Mouse (Mus musculus) cerebellum, postnatal 10 days (tissue): ENCODE results near the gene Sh3gl2.

Source experiments
- DNase-seq, 2 experiments: peaks; one replicate each; pipeline ENCODE4 v3.0.0; 2021; ENCODE audit warnings: mixed read lengths in 2 of 2

Sh3gl2 gene

DNA sequence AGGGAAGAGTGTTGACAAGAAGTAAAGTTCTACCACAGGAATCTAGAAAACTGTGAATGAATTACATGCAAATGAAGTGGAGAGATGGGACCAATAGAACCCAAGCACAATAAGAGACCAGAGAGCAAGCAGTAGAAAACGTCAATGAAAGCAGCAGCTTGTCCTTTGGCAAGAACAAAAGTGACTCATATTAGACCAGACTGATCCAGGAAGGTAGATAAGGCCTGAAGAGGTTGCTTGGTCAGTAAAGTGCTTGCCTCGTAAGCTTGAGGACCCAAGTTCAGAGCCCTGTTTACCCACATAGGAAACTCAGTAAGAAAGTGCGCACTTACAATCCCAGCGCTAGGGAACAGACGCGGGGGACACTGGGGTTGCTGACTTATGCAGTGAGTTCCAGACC, 215.5 kb downstream of the Sh3gl2 start:
- DNase-seq: no peak

DNA sequence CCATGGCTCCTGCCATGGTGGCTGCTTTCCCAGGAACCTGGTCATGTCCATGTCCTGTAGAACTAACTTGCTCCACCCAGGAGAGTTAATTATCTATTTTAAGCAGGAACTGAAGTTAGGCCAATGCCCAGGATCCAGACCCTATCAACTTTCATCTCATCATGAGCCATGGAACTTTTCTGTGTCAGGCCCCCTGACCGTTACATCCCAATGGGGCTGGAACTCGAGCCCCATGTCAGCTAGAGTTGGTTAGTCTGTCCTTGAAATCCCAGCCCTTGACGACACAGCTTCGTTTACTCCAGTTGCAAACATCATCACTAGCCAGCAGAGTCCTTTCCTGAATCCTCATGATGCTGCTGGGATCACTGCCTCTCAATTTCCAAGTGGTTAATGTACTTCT, 221.3 kb downstream of the Sh3gl2 start:
- DNase-seq: no peak

DNA sequence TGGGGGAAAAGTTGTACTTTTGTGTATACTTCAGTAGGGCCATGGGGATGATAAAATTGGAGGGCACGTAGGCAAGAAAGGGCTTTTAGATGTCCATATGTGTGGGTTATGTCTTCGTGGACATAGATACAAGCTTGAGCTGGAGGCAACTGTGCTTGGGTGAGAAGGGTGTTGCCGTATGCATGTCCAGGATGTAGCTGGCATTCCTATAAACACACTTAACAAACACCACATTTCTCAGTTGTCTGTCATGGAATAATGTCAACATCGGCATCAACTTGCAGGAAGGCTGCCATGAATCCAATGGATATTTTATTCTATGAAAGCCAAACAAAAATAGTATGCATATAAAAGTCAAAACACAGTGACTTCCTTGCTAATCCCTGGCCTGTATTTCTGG, 227.9 kb downstream of the Sh3gl2 start:
- no peak for DNase-seq

DNA sequence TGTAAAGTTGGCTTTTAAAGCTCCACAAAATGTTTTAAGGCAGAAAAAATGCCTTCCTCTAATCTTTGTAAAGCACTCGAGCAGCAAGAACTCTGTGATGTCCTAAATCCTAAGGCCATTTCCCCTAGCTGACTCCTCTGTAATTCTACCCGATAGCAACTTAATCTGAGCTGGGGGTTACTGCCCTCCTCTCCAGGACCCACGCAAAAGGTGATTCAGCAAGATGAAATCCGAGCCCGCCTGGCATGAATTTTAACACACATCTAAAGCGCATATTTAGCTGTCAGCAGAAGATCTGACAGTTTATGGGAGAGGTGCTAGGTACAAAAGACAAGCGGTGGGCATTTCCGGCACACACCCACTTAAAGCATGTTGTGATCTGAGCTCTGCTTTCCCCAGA, 229.8 kb downstream of the Sh3gl2 start:
- no peak for DNase-seq

DNA sequence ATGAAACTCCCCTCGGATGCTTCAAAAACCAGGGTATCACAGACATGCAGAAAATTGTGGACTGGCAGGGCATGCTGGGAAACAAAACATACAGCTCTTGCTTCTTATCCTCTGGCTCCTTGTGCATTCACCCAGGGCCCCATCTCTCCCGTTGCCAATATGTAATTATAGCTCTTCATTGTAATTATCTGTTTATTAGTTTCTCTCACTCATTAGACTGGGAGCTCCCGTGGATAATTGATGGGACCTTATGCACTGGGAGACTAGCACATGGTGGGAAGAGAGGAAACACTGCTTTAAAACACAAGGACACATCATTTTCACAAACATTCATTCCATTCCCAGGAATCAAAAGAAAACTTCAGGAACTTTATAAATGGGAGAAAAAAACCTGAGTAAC, 233.9 kb downstream of the Sh3gl2 start:
- no peak for DNase-seq

DNA sequence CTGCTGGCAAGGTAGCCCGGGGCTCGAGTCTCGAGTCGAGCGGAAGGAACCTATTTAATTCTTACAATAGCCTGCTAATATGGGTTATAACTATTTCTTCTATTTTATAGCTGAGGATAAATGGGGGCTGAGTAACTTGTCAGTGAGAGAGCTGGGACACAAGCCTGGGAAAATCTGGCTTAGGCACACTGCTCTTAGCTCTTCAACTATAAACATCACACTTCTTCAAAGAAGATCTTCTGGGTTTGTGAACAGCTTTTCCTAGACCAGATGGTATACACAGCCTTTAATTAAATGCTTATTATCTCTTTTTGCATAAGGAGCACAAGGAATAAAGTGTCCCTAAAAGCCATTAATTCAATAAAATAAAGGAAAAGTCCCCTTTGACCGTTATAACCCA, 278.7 kb downstream of the Sh3gl2 start:
- DNase-seq: no peak

DNA sequence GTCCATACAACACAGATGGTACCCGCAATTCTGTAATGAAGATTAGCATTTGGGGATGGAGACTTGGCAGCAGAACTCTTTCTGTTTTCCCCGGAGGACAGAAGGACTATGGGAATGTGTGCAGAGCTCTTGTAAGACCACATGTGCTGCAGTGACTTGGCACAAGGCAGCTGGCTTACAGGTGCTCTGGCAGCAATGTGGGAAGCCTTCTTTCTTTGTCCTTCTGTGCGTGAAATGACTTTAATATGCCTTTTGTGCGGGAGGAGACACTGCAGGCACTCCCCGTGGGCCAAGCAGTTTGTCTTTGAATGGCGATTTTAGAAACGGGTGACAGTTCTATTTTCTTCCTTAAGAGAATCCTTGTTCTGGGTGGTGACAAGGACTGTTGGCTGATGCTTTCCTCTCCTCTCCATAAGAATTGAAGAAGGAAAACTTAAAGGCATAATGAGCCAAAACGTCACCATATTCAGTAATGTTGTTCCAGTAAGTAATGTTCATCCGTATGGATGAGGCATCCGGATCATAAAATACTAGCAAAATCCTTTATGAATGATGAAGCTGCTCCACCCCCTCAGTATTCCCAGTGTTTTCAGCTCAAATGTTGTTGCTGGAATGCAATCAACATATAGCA, 281.5 kb downstream of the Sh3gl2 start:
- peak; percentile 29 to 43 for DNase-seq

DNA sequence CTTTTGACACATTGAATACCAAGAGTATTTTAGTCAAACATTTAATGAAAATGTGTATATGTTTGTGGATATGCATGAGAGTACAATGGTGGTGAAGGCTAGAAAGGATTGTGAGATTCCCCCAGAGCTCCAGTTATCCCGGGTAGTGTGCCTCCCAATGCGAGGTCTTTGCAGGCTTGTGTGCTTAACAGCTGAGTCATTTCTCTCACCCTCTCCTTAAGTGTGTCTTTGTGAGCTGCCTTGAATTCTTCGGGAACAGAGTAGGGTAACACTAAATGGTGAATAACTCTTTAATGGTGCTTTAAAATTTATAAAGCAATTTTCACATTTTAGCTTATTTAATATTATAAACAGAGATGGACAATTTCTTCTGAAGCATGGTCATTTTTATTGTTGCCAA, 300.8 kb downstream of the Sh3gl2 start:
- no peak for DNase-seq

DNA sequence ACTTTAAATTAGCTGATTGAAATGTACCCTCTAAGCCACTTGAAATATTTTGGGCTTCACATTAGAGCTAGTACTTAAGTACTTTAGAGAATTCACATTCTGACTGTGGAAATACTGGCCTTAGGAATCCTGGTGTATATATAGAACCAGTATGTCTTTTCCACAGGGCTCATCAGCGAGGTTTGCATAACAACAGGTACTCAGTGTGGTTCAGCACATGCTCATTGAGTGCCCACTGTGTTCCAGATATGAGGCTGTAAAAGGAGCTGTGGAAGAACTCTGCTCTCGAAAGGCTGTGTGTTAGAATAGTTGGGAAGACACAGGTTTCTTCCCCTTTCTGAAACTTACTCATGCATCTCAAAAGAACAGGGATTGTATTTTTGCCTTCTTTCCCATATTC, 302.1 kb downstream of the Sh3gl2 start:
- DNase-seq: no peak

DNA sequence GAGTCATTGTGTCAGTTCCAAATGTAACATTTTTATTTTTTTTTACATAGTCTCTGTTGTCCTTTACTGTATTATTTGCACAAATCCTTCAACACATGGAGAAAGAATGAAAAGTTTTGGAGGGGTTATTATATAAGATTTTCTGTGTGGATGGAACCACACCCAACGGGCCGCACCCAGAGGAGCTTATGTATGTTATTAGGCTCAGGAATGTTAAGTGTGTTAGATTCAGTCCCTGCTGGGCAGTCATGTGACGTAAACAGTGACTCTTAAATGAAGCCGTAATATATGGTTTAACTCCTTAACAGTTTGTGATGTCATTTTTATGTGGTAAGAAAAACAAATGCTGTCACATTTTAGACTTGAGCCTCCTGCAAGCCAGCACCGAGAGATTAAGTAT, 302.6 kb downstream of the Sh3gl2 start:
- no peak for DNase-seq

DNA sequence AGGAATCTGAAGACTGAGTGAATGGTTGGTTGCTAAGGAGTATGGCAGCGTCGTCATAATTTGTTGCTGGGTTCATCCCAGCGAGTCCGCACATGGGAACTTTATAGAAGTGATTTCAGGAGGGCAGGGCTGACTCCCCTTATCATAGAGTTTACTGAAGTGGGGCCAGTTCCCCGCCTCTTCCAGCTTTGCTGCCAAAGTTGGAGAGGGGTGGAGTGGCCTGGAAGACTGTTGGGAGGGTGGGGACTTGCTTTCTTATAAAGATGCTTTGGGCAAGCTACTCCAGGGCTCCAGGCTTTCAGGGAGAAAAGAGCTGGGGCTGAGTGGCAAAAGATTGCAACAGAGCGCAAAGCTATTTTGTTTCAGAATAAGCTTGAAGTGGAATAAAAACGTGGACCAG, 308.4 kb downstream of the Sh3gl2 start:
- DNase-seq: peak; percentile 11 to 22

DNA sequence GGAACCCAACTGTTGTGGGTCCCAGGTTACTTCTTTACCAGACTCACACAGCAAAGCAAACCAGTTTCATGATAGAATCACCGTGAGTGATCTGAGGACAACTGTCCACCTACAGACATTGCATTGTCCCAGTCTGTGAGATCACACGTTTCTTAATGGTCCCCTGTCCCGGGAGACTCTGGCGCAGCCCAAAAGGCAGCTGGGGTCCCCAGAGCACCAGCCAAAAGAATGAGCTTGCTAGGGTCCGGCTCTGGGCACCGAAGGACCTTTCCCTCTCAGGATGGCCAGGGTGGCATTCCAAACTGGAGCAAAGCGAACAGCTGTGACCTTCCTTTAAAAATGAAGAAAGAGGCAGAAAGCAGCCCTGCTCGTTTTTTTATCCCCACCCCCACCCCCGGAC, 308.9 kb downstream of the Sh3gl2 start, which contains the start of gene Adamtsl1:
Gene Adamtsl1 (plus strand): TSS at position 381 of the 400 bp plus-strand sequence.
- DNase-seq: no peak

DNA sequence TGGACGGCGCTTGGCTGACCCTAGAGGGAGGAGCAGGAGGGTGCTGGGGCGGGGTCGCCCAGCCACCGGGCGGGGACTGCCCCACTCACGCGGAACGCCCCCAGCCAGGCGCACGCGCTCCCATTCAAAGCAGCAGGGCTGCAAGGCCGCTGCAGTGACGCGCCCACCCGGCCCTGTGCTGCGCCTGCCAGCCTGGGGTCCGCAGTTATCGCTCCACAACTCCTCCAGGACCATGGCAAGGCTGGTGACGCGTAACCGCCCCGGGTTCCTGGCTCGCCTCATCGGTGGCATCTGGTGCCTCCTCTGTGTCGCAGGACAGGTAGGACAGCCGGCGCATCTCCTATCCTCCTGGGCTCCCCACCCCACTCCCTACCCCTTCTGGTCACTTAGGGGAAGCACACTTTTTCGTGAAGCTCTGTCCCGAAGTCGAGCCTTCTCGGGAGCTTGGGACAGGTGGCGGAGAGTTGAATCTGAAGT, 309.3 kb downstream of the Sh3gl2 start:
- peak; percentile 73 to 74 for DNase-seq

DNA sequence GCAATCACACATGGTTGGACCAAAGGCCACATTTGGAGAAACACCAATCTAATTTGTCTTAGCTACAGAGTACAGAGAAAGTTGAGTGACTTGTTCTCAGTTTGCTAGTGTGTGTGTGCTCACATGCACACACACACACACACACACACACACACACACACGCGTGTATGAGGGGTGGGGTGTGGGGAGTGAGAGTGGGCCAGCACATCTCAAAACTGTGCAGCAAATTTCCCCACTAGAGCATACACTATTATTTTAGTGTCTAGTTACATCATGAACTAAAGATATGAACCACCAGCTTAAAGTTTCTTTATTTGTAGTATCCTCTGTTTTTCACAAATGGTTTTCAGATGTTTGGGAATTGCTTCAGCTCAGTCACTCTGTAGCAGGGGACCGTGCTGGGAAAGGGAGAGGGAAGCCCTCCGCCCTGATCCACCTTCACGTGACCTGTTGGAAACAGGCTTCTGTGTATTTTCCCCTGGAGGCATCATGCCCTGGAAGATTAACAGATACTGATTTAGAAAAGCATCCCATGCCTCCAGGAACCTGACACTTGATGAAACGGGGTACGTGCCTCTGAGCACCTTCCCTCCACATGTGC, 322.1 kb downstream of the Sh3gl2 start:
- DNase-seq: no peak

DNA sequence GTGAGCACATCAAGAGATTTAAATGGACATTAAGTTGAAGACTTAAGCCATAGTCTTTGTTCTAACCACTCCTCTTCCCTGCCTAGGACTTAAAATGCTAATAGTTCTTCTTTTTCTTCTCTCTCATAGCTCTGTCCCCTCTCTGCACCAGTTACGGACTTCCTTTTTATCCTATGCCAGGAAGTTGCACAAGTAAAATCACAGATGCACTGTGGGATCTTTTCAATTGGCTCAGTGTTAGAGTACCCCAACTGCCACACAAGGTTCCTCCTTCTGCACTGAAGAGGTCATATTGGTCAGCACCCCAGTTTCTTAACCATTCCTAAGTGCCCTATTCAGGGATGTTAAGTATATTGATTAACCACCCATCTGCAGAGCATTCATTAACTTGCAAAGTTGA, 324.9 kb downstream of the Sh3gl2 start:
- DNase-seq: no peak

DNA sequence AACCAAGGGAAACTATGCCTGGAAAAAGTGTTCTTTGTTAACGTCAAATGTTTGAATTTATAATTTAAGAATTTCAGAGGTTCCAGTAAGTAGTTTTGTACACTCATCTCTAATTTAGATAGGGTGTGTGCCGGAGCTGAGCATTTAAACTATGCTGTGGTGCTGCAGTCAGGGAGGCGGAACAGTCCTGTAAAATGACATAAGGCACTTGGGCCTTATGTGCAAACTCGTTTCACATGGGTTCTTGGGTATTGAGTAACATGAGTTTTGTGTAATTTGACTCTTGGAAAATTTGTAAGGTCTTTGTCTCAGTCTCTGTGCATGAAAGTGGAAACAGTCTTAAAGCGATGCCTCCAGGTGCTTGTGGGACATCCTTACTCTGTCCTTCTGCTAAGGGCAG, 334.8 kb downstream of the Sh3gl2 start:
- DNase-seq: no peak

DNA sequence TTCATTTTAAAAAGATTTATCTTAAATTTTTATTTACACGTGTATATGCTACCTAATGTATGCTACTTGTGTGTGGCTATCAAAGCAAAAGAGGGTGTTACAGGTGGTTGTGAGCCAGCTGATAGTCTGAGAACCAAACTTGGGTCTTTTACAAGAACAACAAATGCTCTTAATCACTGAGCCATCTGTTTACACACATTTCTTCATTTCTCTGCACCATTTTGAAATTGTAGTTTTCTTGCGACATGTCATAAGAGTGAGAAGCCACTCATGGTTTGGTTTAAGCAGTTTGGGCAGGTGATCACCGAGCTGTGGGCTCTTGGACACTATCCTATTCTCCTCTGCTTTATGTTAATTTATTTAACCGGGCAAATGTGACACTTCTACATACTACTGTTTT, 338.3 kb downstream of the Sh3gl2 start:
- no peak for DNase-seq

DNA sequence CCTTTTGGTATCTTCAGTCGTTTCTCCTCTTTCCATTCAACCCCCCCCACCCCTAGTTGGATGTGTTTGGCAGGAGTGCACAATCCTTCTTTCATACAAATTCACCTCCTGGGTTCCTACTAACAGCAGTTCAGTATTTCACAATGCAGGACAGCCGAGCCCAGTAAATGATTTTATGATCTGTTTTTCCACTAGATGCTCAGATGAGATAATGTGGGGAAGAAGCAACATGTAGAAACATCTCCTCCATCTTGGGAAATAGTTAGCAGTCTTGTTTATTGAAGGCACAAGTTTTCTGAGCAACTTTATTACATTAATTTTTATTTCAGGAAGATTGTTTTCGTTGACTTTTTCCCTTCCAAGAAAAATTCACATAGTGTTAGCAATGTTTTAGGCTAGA, 349.8 kb downstream of the Sh3gl2 start:
- no peak for DNase-seq

DNA sequence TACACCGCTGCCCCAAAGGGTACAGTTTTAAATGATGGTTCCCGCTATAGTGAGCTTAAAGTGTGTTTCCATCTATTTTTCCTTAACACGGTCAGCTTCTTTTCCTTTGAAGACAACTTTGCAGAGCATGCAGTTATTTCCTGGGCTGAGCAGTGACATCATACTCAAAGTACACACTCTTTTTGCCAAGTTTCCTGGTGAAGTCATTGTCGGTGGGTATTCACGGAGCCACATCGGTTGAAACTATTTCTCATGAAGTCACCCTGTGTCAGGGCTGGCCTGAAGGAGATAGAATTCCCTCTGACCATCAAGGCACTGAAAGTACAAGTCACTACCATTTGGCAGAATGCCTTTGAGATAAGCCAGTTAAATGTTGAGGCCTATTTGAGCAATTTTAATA, 354.8 kb downstream of the Sh3gl2 start:
- DNase-seq: no peak

DNA sequence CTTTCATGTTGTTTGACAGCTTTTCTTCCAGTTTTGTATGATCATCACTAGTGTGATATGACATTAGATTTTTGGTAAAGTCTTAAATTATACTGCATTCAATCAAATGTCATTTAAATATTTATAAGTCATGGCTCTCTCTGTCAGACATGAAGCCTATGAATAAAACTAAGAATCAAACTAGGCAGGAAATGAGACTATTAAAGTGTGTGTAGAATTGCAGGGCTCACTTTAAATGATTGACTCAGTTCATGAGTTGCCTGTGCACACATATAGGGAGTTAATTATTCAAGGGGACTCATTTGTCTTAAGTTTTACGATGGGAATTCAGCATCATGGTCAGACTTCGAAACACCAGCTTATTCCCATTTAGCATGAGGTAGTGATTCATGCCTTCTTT, 380.5 kb downstream of the Sh3gl2 start:
- no peak for DNase-seq

DNA sequence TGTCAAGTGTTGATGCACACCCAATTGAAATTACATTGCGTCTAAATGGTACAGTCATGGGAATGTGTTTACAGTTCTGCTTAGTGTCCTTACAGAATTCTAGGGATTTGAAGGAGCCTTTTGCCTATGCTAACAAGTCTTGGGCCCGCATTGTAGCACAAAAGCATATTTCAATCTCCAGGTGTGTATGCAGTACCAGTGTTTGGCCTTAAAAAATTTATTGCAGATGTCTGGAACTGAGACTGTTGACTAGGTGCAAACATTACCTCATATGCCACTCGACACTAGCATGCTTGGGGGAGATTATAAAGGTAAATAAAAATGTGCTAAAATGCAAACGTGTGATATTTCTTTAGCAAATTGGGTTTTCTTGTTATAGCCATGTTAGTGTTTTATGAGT, 384.0 kb downstream of the Sh3gl2 start:
- DNase-seq: no peak

DNA sequence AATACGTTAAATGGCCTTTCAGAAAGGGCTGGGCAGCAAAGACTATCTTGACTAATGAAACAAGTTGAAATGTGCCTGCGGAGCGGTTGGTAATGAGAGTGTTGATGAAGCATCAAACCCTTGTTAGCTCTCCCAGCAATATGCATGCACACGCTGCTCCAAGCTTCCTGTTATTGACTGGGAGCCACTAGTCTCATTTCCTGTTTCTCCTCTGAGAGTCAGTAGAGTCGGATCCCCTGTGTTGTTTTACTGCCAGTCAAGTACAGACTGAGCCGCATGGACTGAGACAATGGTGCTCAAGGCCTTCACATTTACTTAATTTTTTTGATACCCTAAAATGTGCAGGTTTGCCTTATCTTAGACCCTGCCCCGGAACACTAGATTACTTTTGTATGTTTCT, 386.1 kb downstream of the Sh3gl2 start:
- DNase-seq: no peak

DNA sequence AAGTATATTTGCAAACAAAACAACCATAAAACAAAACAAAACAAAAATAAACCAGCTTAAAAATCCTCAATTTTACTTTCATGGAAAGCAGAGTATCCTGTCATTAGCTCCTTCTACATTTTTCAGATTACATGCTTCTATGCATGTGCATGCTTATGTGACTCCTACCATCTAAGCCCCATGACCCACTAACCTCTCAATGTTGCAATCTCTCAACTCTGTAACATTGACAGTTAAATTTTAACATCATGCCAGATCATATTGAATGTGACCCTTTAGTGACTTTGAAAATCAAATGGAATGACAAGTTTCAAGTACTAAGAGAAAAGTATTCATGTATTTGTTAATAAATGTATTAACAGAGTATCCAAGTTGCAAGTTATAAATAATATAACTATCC, 389.2 kb downstream of the Sh3gl2 start:
- DNase-seq: no peak

DNA sequence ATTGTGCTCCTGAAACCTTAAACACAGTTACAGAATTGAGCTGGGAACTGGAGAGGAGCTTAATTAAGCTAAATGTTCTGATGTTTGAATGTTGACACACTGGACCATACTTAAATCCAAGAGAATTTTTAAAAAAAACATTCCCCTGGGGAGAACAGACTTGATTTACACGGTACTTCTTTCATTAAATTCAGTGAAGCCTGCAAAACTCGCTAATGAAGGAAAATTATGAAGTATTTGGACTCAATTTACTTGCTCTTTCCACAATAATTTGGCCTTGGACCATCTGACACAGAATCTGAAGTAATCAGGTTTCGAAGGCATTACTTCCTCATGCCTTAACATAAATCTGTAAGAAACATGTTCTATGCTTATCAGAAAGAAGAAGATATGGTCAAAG, 408.4 kb downstream of the Sh3gl2 start:
- DNase-seq: no peak

DNA sequence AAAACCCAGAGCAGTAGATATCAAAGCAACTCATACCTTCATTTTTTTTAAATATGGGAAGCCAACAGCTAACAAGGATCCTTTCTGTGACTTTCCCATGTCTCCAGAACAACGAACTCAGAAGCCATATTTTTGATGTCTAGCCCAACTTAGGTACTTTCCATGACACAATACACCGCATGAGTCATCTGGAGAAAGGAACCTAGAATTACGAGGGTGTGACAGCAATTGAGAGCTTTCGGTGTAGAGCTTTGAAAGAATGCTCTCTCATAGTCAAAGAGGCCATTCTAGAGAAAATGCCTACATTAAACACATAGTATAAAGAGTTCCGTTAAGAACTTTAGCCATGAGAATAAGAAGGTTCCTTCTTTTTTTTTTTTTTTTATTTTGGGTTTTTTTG, 413.8 kb downstream of the Sh3gl2 start:
- no peak for DNase-seq
